Mouse (Mus musculus) heart, postnatal 0 days (tissue): ENCODE measurements at regions not wholly inside any gene's neighbourhood (a gene's known extent, or its start where the extent isn't known, plus 50 kb on each side); places are given as distances from the start of the nearest gene placed in this dataset.

Experiments used
- CTCF ChIP-seq: IDR thresholded peaks from 2 replicates; pipeline ENCODE4 v1.5.1; 2016; ENCODE audit warnings: antibody characterized with exemption, control low read depth, low read depth
- EP300 ChIP-seq: IDR thresholded peaks from 2 replicates; pipeline ENCODE4 v1.6.1; 2016; ENCODE audit warnings: antibody characterized with exemption, low read depth

DNA sequence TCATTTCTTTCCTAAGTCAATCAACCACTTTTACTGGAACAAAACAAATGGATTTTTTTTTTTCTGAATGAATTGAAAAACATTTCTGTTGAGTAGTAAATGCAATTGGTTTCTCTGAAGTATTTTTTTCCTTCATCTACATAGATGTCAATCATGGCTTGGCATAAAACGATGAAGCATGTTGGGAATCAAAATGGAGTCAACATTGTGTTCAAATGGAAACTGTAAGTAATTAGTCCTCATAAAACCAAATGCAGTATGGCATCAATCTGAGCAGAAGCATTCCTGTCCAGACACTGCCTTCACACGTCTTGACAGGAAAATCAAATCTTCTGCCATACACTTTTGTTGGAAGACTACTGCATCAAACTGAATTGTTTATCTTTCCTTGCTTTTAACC is 237.0 kb downstream of the Pcdh18 start:
- TF ChIP-seq EP300 (no peak), CTCF (no peak)
